Mouse (Mus musculus): ENCODE data around the gene Crat.

Gene Crat

DNA sequence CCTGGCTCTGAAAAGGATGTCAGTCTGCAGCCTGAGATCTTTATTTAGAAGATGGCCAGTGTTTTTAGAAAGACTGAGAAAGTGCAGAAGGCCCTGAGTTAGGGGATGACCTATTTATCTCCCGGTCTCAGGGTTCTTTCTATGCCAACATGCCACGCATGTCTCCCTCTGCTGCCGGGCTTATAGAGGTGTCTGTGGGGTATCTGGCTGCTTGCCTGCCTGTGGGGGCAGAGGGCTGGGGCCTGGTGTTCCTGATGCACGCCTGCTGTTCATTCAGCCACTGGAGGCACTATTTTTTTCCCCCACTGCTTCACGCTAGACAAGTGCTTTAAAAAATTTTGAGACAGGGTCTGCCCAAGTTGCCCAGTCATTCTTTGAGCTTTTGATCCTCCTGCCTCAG is 49.4 kb downstream of the Crat start:
- DNase-seq (ENCODE audit: low spot score): no peak

DNA sequence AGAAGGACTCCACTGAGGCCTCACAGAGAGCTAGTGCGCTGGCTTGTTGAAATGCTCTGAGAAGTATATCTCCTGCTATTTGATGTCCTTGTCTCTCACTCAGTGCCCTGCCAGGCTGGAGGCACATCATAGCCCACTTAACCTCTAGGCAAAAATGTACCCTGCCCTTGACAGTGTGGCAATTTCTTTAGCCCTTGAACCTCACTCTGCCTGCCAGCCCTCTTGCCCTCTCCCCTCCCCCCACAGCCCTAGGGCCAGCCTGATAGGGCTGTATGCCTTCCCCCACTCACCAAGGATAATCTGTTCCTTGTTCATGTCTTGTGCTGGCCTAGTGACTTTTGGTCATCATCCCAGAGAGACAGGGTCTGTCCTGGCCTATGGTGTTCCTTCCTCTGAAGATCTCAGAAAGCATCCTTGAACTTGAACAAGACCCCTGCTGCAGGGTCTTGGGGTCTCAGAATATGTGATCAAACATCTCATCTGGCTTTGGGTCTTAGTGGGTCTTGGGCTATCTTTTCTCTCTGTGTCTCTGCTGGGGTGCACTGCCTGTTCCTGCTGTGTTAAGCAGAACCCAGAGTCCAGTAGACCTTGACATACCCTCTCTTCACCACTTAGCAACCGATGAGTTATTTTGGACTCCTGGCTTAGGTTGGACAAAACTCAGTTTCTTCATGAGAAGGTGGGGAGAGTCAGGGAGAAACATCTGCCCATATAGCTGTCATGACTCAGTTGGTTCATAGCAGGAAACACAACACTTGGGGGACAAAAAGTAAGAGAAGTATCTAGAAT is 50.1 kb downstream of the Crat start:
- no peak for DNase-seq (ENCODE audit: low spot score)

DNA sequence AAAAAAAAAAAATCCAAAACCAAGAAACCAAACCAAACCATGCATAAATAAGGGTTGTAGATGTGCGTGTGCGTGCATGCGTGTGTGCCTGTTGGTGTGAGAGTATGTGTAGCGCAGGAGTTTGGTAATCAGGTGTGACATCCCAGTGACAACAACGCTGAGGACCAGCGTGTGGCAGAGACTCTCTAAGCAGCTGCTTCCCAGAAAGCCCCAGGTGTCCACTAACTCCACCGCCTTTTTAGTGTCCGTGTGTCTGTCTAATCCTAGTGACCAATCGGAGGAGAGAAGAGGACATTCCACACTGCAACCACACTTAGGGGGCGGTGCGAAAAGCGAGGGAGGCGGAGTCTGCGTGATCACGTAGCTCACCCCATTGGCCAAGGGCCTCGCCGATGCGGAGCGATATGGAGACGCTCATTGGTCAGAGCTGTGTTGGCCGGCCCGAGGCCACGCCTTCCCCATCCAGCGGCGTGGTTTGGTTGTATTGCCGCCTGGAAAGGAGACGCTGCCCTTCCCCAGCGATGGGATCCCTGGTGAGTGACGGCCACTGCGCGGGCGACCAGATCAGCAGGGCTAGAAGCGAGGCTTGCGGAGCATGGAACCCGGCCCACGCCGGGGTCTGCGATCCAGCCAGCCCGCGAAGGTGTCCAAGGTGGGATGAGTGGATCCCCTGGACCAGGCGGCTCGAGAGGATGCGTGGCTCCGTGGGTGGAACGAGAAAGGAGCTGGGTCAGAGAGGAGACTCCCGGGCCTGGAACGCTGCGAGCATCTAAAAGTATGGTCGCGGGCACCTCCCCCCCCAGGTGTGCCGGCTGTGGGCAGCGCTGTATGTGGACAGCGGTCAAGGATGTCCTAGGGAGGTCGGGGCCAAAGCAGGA is 51.6 kb downstream of the Crat start, which contains the start of gene Miga2:
TSS of gene Miga2 (plus strand) at position 461 of the 878 bp plus-strand sequence.
- peak; percentile 99 for DNase-seq (ENCODE audit: low spot score)

DNA sequence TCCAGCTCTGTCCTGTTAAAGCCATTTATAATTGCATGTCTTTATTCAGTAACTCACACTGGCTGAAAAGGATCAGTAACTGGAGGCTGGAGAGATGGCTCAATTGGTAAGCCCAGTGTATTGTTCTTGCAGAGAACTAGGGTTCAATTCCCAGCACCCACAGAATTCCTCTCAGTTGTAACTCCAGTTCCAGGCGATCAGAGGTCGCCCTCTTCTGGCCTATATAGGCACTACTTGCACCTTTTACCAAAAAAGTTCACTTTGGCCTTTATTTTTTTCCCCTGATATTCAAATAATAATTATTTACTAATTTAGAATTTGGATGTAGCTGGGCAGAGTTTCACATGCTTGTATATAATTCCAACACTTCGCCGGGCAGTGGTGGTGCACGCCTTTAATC is 52.7 kb downstream of the Crat start:
- DNase-seq (ENCODE audit: low spot score): no peak

DNA sequence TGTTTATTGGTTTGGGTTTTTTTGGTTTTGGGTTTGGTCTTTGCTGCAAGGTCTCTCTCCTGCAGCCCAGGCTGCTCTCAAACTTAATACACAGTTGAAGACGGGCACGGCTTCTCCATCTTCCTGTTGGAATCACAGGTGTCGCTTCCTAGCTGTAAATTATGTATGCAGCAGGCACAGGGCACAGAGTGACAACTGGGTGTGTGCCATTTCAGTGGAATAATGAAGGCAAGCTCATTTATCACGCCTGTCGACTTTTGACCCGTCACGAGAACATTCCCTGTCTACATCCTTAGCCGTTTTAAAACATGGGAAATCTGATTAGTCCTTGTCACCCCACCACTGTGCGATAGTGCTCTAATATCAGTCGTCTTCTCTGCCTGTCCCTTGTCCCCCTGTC is 55.0 kb downstream of the Crat start:
- no peak for DNase-seq (ENCODE audit: low spot score)

DNA sequence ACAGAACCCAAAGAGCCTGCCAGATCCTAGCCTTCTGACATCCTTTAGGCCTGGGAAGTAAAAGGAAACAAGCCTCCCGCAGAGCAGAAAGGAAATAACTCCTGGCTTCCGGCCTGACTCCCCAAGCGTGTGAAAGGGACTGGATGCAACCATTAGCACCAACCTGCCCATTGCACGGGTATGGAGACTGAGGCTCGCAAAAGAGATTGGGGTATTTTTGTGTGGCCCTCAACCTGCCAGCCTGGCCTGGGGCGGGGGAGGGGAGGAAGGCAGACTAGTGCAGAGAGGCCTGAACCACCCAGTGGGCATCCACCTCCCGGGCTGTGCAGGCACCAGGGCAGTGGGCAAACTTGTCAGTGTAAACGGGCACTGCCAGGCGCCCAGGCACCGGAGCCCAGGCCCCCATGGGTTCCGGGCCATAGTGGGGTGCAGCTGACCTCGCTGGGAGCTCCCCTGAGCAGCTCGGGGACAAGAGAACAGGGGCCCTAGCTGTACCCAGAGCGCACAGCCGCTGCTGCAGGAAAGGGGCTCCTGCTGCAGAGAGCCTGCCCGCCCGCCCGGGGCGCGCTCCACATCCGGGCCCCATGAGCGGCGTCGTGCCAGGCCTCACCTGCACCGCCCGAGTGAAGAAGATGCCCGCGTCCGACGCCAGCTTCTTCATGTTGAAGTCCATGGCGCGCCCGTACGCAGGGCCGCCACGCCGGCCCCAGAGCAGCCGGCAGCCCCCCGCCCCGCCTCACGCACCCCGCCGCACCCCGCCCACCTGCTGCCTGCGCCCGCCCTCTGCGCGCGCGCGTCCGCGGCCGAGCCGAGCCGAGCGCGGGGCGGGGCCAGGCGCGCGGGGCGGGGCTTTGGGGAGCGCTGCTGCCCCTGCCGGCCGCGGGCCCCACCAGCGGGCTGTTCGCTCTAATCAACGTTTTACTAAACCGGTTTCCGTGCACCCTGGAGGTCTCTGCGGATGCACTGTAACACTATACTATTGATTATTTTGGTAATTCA is 56.8 kb downstream of the Crat start, which contains the start of gene Sh3glb2:
TSS of gene Sh3glb2 (minus strand) at position 805 of the 999 bp plus-strand sequence.
- peak; percentile 71 for DNase-seq (ENCODE audit: low spot score)

DNA sequence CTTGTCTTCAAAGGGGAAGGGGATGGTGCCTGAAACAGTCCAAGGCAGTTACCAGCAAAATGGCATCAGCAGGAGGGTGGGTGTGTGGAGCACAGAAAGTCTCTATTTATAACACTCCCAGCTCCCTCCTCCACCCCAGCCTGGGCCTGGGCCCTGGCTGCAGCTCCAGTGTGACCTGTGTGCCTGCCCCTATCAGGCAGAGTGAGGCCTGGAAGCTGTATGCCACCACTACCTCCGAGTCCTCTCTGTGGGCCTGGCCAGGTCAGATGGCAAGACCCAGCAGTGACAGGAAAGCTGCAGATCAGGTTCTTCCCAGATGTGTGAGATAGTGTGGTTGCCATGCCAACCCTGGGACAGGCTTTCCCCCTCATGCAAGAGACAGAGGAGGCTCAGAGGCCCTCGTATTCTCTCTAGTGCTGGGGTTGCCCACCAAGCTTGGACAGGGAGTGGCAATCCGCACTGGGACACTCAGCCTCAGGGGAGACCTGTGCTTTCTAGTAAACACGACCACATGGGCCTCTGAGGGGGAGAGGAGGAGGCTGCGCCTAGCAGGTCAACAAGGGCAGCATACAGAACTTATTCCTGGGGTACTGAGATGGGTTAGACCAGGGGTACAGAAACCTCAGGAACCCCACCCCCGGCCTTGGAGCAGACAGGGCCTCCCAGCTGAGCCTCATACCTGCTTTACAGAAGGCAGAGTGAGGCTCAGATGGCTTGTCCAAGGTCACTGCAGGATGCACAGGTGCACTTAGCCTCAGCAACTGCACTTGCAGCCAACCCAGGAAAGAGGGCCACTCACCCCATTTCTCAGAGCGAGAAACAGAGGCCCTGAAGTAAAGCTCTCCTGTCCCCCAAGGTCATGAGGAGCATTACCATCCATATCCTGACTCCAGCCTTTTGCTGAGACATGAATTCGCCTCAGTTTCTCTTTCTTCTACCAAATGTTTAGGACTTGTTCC is 57.8 kb downstream of the Crat start:
- DNase-seq (ENCODE audit: low spot score): no peak

DNA sequence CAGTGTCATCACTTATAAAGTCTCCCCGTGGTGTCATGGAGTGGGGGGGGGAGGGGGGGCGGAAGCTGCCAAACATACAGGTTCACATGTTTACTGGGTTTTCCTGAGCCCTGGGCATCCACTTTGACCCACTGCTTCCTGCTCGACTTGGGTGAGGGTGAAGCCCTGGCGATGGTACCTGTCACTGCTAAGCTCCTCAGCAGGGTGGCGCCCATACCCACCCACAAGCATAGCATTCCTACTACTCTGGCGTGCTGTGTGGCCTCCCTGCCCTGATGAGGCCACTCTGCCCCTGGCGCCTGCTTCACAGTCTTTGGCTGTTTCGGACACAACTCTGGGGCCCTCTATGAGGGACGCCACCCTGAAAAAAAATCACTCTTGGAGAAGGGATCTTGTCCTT is 58.7 kb downstream of the Crat start:
- DNase-seq (ENCODE audit: low spot score): no peak

DNA sequence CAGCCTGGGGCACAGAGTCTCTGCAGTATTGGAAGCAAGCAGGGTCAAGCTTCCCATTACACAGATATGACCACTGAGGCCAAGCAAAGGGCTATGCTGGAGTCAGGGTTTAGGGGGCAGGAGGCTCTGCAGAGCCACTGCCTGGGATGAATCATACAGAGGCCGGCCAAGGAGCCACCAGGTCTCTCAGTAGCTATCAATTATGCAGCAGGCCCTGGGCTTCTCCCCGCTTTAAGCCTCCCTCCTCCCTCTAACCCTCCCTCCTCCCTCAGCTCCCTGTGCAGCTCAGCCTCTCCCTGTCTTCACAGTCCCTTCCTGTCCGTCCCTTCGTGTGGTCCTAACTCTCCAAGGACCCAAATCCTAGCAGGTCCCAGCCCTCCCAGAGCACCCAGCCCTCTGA is 59.3 kb downstream of the Crat start:
- no peak for DNase-seq (ENCODE audit: low spot score)

DNA sequence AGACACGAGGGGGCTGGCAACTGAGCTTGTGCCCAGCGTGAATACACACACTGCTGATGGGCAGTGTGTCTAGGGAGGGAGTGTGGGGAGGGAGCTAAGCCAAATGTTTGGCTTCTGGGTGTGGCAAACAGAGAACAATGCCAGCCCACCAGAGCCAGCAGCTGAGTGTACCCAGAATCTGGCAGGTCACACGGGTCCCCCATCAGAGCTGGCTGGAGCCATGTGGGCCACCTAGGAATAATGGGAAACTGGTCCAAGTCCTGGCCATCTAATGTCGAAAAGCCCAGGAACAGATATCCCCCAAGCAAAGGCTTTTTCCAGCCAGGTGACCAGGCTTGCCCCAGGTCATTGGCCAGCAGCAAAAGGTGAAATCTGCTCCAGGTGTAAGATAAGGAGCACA is 59.8 kb downstream of the Crat start:
- no peak for DNase-seq (ENCODE audit: low spot score)

DNA sequence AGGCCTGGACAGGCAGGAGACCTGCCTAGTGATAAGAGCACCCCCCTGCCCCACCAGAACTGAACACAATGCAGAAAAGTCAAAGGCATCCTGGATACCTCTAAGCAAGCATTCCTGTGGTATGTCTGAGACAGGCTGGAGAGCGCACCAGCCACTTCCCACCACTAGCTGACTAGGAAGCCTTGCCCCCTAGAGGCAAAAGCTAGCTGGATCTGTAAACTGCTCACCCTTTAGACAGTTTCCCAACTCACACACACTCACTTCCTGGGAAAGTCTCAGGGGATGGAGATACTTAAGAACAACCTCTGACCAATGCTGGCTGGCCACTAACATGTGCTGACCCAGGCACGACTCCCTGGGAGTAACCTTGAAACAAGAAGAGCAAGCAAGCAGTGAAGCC is 64.5 kb downstream of the Crat start:
- DNase-seq (ENCODE audit: low spot score): no peak

All from c-Kit-positive CD71-positive TER-119-positive erythroid progenitor cells, embryonic 14.5 days (primary cell).